Mouse (Mus musculus) G1E (cell line): ENCODE measurements around the gene Ispd. TPM values are rescaled to one million over a fixed set of nuclear protein-coding genes. Genes with fewer than 3 reads are reported as not detected.

Experiments used
- ATAC-seq: 2 replicates; pipeline ENCODE4 v1.8.0; 2016; ENCODE audit warnings: mild to moderate bottlenecking; ENCODE audit not compliant: insufficient number of reproducible peaks, poor library complexity, low FRiP score, severe bottlenecking; ENCODE audit errors: extremely low read depth
- DNase-seq: peaks from one replicate; pipeline ENCODE4 v3.0.0; 2012; ENCODE audit warnings: low spot score
- H3K27me3 ChIP-seq: 2 replicates; pipeline ENCODE4 v1.6.1; 2012; ENCODE audit warnings: mild to moderate bottlenecking, low read length, inconsistent platforms; ENCODE audit not compliant: insufficient read depth
- H3K36me3 ChIP-seq: replicated peaks from 2 replicates; pipeline ENCODE3; 2012; ENCODE audit warnings: mild to moderate bottlenecking, inconsistent platforms
- H3K4me1 ChIP-seq: 2 replicates; pipeline ENCODE4 v1.6.1; 2012; ENCODE audit warnings: low read depth, low read length, inconsistent platforms, mixed read lengths; ENCODE audit not compliant: insufficient read depth
- H3K4me3 ChIP-seq: 2 replicates; pipeline ENCODE4 v1.5.1; 2012; ENCODE audit warnings: low read depth, mild to moderate bottlenecking, inconsistent platforms, low read length, moderate library complexity, mixed read lengths
- H3K9me3 ChIP-seq: replicated peaks from 2 replicates; pipeline ENCODE4 v1.6.1; 2012; ENCODE audit warnings: inconsistent platforms
- CTCF ChIP-seq: IDR thresholded peaks from 2 replicates; pipeline ENCODE4 v1.5.1; 2012; ENCODE audit warnings: low read depth, low read length, inconsistent platforms, mixed read lengths
- GATA1 ChIP-seq: IDR thresholded peaks from 2 replicates; pipeline ENCODE4 v1.6.1; 2012; ENCODE audit warnings: borderline replicate concordance, low read length, inconsistent platforms, mixed read lengths
- GATA2 ChIP-seq: IDR thresholded peaks from 2 replicates; pipeline ENCODE4 v1.6.1; 2012; ENCODE audit warnings: low read depth, low read length, inconsistent platforms, borderline replicate concordance
- POLR2AphosphoS5 ChIP-seq: IDR thresholded peaks from 2 replicates; pipeline ENCODE4 v1.6.1; 2012; ENCODE audit warnings: low read depth, low read length, inconsistent platforms; ENCODE audit not compliant: insufficient replicate concordance
- TAL1 ChIP-seq: conservative IDR thresholded peaks from 2 replicates; pipeline ENCODE4 v1.6.1; 2012; ENCODE audit warnings: low read depth, low read length, inconsistent platforms, mixed read lengths
- polyA plus RNA-seq: library from polyadenylated mRNA; stranded (reverse); fragments of >175 nt; gene quantifications from 2 replicates; pipeline ENCODE4 v1.2.3, GENCODE M21; 2012
- total RNA-seq, 2 experiments: library from RNA; stranded (forward) in 1 of 2; stranded (reverse) in 1 of 2; fragments of 200-1000 nt in 1 of 2; fragments of >200 nt in 1 of 2; fragmentation: Nextera tagmentation in 1 of 2; gene quantifications; 2 replicates each; pipeline ENCODE4 v1.2.3; 2014 to 2017

Gene Ispd
- total and polyA plus RNA-seq, 3 experiments: 1.5 to 6.2 (median 4.7) TPM

DNA sequence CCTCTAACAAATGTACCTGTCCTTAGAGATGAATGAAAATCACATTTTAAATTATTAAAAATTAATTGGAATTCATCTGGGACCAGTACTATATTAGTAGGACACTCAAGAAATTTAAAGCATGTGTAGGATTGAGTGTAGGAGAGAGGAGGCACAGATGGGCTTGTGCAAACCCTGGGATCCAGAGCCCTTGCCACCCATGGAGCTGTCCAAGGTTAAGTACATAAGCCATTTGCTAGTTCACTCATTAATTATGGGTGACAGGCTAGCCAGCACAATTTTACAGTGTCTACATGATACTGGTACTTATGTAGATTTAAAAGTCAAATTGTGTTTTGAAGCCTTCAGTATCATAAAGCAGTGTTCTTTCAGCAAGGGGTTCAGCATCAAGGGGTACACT is 164.1 kb downstream of the Ispd start:
- H3K36me3 ChIP-seq: no peaks in the 10 kb centered on the region
- ATAC-seq (no peak), DNase-seq (no peak)
- no peaks in the 10 kb centered on the region for H3K27me3 ChIP-seq
- no peak overlapping the region for H3K4me3 ChIP-seq
- no peaks in the 10 kb centered on the region for H3K9me3 ChIP-seq
- TF ChIP-seq GATA1 (no peak), CTCF (no peak), POLR2AphosphoS5 (no peak), TAL1 (no peak), GATA2 (no peak)
- no peaks in the 10 kb centered on the region for H3K4me1 ChIP-seq

DNA sequence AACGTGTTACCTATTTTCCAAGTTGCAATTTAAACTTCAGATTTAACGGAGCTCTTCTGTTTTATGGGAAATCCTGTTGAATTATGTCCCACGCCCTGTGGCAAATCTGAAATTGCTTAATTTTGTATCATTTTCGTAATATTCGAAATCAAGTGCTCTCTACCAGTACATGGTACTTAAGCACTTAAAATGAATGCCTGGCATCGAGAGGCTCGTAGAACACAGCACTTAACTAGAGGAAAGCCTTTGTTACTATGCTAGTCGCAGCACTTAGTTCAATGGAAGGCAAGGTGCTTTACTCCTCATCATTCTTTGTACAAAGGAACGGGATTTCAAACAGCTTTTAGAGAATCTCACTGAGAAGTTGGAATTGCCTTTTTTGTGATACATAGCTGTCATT is 168.2 kb downstream of the Ispd start:
- no peaks in the 10 kb centered on the region for H3K27me3 ChIP-seq
- H3K36me3 ChIP-seq: no peaks in the 10 kb centered on the region
- no peaks in the 10 kb centered on the region for H3K9me3 ChIP-seq
- TF ChIP-seq CTCF: no peak
- no peak for TF ChIP-seq POLR2AphosphoS5
- TF ChIP-seq GATA2: no peak
- no peak for TF ChIP-seq TAL1
- TF ChIP-seq GATA1: no peak
- ATAC-seq (no peak), DNase-seq (no peak)
- H3K4me1 ChIP-seq: no peaks in the 10 kb centered on the region
- H3K4me3 ChIP-seq: no peak overlapping the region

DNA sequence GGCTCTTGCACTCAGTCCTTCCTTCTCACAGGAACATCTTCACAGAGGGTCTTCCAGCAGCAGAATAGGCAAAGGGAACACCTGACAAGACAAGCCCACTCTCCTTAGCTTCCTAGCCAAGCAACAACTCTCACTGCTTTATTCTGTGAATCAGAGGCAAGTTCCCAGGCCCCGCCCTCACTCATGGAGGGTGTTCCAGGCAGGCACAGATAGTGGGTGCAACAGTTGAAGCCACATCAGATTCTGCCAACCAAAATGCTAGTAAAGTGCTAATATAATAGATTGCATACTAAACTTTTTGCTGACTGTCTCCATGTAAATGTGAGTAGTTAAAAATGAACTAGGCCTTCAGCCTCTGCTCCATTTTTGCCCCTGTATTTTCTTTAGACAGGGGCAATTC is 173.4 kb downstream of the Ispd start:
- Histone ChIP-seq H3K4me1 (no peaks in the 10 kb centered on the region), H3K36me3 (no peaks in the 10 kb centered on the region), H3K4me3 (no peak overlapping the region), H3K27me3 (no peaks in the 10 kb centered on the region), H3K9me3 (no peaks in the 10 kb centered on the region)
- TF ChIP-seq GATA1 (no peak), TAL1 (no peak), POLR2AphosphoS5 (no peak), CTCF (no peak), GATA2 (no peak)
- ATAC-seq (no peak), DNase-seq (no peak)

DNA sequence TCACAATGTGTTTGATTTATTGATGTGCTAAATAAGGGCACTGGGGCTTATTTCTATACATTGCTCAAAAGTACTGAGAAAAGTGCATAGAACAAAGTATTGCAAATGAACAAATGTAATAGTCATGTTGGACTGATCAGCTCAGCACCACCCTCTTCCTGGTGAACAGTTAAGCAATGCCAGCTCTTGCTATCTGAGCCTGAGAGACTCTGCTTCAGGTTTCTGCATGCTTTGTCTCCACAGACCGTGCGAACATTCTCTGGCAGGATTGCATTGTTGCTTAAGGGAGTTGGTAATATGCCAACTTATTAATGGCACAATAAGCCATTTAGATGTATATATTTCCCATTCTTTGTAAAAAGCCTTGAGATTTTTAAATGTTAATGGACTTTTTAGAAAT is 182.9 kb downstream of the Ispd start:
- DNase-seq (no peak), ATAC-seq (no peak)
- Histone ChIP-seq H3K27me3 (no peaks in the 10 kb centered on the region), H3K36me3 (no peaks in the 10 kb centered on the region), H3K4me1 (no peaks in the 10 kb centered on the region), H3K9me3 (no peaks in the 10 kb centered on the region), H3K4me3 (no peak overlapping the region)
- TF ChIP-seq CTCF: no peak
- TF ChIP-seq TAL1: no peak
- TF ChIP-seq POLR2AphosphoS5: no peak

DNA sequence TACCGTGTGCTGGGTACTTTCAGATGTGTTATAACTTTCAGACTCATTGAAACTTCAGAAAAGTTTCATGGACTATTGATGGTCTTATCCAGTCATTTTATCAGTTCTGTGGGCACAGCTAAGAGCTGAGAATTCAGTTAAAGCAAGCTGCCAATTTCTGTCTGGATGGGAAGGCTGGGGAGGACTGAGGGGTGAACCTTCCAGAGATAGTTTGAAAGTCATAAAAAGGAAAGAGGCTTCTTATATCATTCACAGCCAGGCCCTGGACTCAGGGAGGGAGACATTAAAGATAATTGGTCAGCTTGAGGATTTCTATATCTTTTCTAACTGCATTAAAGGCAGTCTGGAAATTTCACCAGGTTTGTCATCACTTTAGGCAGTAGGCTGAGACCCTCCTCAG is 185.7 kb downstream of the Ispd start:
- TF ChIP-seq CTCF (no peak), GATA1 (no peak), GATA2 (no peak), POLR2AphosphoS5 (no peak), TAL1 (no peak)
- Histone ChIP-seq H3K36me3 (no peaks in the 10 kb centered on the region), H3K9me3 (no peaks in the 10 kb centered on the region), H3K4me3 (no peak overlapping the region), H3K27me3 (no peaks in the 10 kb centered on the region), H3K4me1 (no peaks in the 10 kb centered on the region)
- DNase-seq (no peak), ATAC-seq (no peak)

DNA sequence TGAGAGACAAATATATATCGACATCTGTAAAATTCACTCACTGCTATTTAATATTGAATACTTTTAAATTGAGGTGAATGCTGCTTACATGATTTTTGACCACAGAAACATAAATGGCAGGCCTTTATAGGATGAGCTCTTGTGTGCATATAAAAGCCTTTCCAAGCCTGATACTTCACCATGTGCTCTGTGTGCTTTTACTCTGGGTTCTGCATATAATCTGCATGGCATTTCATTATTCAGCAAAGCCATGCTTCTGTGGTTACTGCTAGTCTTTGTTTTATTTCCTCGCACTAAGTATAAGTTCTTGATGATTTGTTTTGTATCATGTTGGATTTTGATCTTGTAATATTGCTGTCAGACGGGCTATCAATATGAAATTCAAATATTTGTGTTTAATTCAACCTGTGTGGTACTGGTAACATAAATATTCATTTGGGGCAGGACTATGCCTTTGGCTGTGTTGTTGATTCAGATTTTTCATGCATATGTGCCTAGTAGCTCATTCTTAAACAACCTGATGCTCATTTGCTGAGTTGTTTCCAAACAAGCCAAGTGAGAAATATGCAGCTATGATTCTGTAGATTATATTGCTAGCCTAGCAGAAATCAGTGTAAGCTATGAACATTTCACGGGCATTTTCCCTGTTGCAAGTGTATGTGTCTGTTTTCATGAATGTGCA is 189.3 kb downstream of the Ispd start:
- ATAC-seq (no peak), DNase-seq (no peak)
- Histone ChIP-seq H3K36me3 (no peaks in the 10 kb centered on the region), H3K4me1 (no peaks in the 10 kb centered on the region), H3K27me3 (no peaks in the 10 kb centered on the region), H3K9me3 (no peaks in the 10 kb centered on the region), H3K4me3 (no peak overlapping the region)
- TF ChIP-seq CTCF (no peak), TAL1 (no peak), GATA2 (no peak), POLR2AphosphoS5 (no peak), GATA1 (no peak)

DNA sequence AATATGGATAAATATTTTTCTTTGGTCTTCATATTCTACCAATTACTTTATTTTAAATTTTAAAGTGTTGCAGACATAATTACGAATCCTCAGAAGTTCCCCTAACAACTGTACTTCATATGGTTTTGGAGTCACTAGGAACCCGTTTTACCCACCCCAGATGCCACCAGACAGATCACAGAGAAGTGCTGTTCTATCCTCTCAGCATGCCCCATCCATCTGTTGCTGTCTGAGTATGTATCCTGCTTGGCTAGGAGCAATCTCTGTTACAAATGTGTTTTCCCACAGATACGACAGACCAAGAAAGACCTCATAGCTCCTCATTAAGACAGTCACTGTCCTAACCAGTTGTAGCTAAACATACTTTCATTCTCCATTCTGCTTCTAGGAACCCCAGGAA is 203.6 kb downstream of the Ispd start:
- no peaks in the 10 kb centered on the region for H3K4me1 ChIP-seq
- H3K27me3 ChIP-seq: no peaks in the 10 kb centered on the region
- H3K36me3 ChIP-seq: no peaks in the 10 kb centered on the region
- no peak for TF ChIP-seq GATA2
- TF ChIP-seq GATA1: no peak
- TF ChIP-seq POLR2AphosphoS5: no peak
- TF ChIP-seq TAL1: no peak
- TF ChIP-seq CTCF: no peak
- no peak for DNase-seq
- ATAC-seq: no peak
- no peaks in the 10 kb centered on the region for H3K9me3 ChIP-seq
- no peak overlapping the region for H3K4me3 ChIP-seq
